Mouse (Mus musculus): Measurements from ENCODE around the gene Bach2.

The Bach2 gene

GRCm38 (mm10) chr4:32357996-32358600 lies 119.5 kb downstream of the Bach2 start:
- no peak for DNase-seq (ENCODE audit: low read depth, low spot score)

GRCm38 (mm10) chr4:32358602-32359464 lies 120.2 kb downstream of the Bach2 start:
- no peak for DNase-seq (ENCODE audit: low read depth, low spot score)

- DNase-seq (ENCODE audit: low read depth, low spot score) = no peak
Measured at GRCm38 (mm10) chr4:32359634-32360033, 121.0 kb downstream of the Bach2 start.

- DNase-seq (ENCODE audit: low read depth, low spot score) = no peak
Measured at GRCm38 (mm10) chr4:32360496-32360895, 121.9 kb downstream of the Bach2 start.

GRCm38 (mm10) chr4:32363488-32363984 lies 124.9 kb downstream of the Bach2 start:
- no peak for DNase-seq (ENCODE audit: low read depth, low spot score)

- DNase-seq (ENCODE audit: low read depth, low spot score) = no peak
Measured at GRCm38 (mm10) chr4:32365144-32365907, 126.7 kb downstream of the Bach2 start.

GRCm38 (mm10) chr4:32366176-32366575 lies 127.6 kb downstream of the Bach2 start:
- DNase-seq (ENCODE audit: low read depth, low spot score) = no peak

GRCm38 (mm10) chr4:32368345-32368744 lies 129.7 kb downstream of the Bach2 start:
- no peak for DNase-seq (ENCODE audit: low read depth, low spot score)

- DNase-seq (ENCODE audit: low read depth, low spot score) = no peak
Measured at GRCm38 (mm10) chr4:32373085-32373484, 134.5 kb downstream of the Bach2 start.

GRCm38 (mm10) chr4:32373527-32373926 lies 134.9 kb downstream of the Bach2 start:
- no peak for DNase-seq (ENCODE audit: low read depth, low spot score)

- DNase-seq (ENCODE audit: low read depth, low spot score) = no peak
Measured at GRCm38 (mm10) chr4:32374751-32375582, 136.4 kb downstream of the Bach2 start.

GRCm38 (mm10) chr4:32375721-32376526 lies 137.3 kb downstream of the Bach2 start:
- DNase-seq (ENCODE audit: low read depth, low spot score) = no peak

GRCm38 (mm10) chr4:32376527-32376948 lies 137.9 kb downstream of the Bach2 start:
- DNase-seq (ENCODE audit: low read depth, low spot score) = no peak

- no peak for DNase-seq (ENCODE audit: low read depth, low spot score)
Measured at GRCm38 (mm10) chr4:32379140-32379539, 140.5 kb downstream of the Bach2 start.

GRCm38 (mm10) chr4:32381666-32382381 lies 143.2 kb downstream of the Bach2 start:
- DNase-seq (ENCODE audit: low read depth, low spot score) = no peak

- no peak for DNase-seq (ENCODE audit: low read depth, low spot score)
Measured at GRCm38 (mm10) chr4:32385121-32385520, 146.5 kb downstream of the Bach2 start.

- DNase-seq (ENCODE audit: low read depth, low spot score) = no peak
Measured at GRCm38 (mm10) chr4:32385623-32386022, 147.0 kb downstream of the Bach2 start.

- DNase-seq (ENCODE audit: low read depth, low spot score) = peak; percentile 67
Measured at GRCm38 (mm10) chr4:32386346-32386745, 147.7 kb downstream of the Bach2 start.

GRCm38 (mm10) chr4:32386931-32387330 lies 148.3 kb downstream of the Bach2 start:
- no peak for DNase-seq (ENCODE audit: low read depth, low spot score)
